Mouse (Mus musculus) cerebellum, adult 9-11 months (tissue): ENCODE results near the gene Nr1h4.
"Not testable (repeated sequence)": the region's sequence is repeated elsewhere in the genome, so short reads cannot be mapped to it uniquely, and the experiment has no call there.

ENCODE experiments used
- DNase-seq: peaks from one replicate; pipeline ENCODE4 v3.0.0; 2022

Nr1h4 gene

GRCm38 (mm10) chr10:89532929-89533727, at the start of gene Nr1h4:
Gene Nr1h4, minus strand, starts transcription at chr10:89533585.
- peak; percentile 57 for DNase-seq

- no peak for DNase-seq
Observed at GRCm38 (mm10) chr10:89578801-89579200, 45.4 kb upstream of the Nr1h4 start.

GRCm38 (mm10) chr10:89577666-89578065, 44.3 kb upstream of the Nr1h4 start:
- DNase-seq = no peak

- no peak for DNase-seq
Observed at GRCm38 (mm10) chr10:89573421-89573820, 40.0 kb upstream of the Nr1h4 start.

- DNase-seq = no peak
Observed at GRCm38 (mm10) chr10:89572946-89573345, 39.6 kb upstream of the Nr1h4 start.

GRCm38 (mm10) chr10:89567391-89567790, 34.0 kb upstream of the Nr1h4 start:
- no peak for DNase-seq

- no peak for DNase-seq
Observed at GRCm38 (mm10) chr10:89565301-89566022, 32.1 kb upstream of the Nr1h4 start.

GRCm38 (mm10) chr10:89562113-89562512, 28.7 kb upstream of the Nr1h4 start:
- DNase-seq = no peak

GRCm38 (mm10) chr10:89559351-89559750, 26.0 kb upstream of the Nr1h4 start:
- DNase-seq = no peak

- not testable (repeated sequence) for DNase-seq
Observed at GRCm38 (mm10) chr10:89554885-89555284, 21.5 kb upstream of the Nr1h4 start.

GRCm38 (mm10) chr10:89553855-89554254, 20.5 kb upstream of the Nr1h4 start:
- not testable (repeated sequence) for DNase-seq

GRCm38 (mm10) chr10:89553015-89553414, 19.6 kb upstream of the Nr1h4 start:
- no peak for DNase-seq

- DNase-seq = no peak
Observed at GRCm38 (mm10) chr10:89551657-89552056, 18.3 kb upstream of the Nr1h4 start.

GRCm38 (mm10) chr10:89548028-89548427, 14.6 kb upstream of the Nr1h4 start:
- DNase-seq = no peak

GRCm38 (mm10) chr10:89546989-89547388, 13.6 kb upstream of the Nr1h4 start:
- DNase-seq = no peak

- no peak for DNase-seq
Observed at GRCm38 (mm10) chr10:89543867-89544266, 10.5 kb upstream of the Nr1h4 start.

GRCm38 (mm10) chr10:89542321-89542720, 8.9 kb upstream of the Nr1h4 start:
- DNase-seq = no peak

GRCm38 (mm10) chr10:89532451-89532850, 934 bp downstream of the Nr1h4 start:
- DNase-seq = no peak

GRCm38 (mm10) chr10:89531976-89532375, 1.4 kb downstream of the Nr1h4 start:
- no peak for DNase-seq

- no peak for DNase-seq
Observed at GRCm38 (mm10) chr10:89531194-89531634, 2.2 kb downstream of the Nr1h4 start.

- DNase-seq = no peak
Observed at GRCm38 (mm10) chr10:89527054-89527453, 6.3 kb downstream of the Nr1h4 start.

- DNase-seq = no peak
Observed at GRCm38 (mm10) chr10:89525823-89526222, 7.6 kb downstream of the Nr1h4 start.

GRCm38 (mm10) chr10:89522481-89522880, 10.9 kb downstream of the Nr1h4 start:
- no peak for DNase-seq

GRCm38 (mm10) chr10:89521790-89522431, 11.5 kb downstream of the Nr1h4 start:
- DNase-seq = no peak
